Mouse (Mus musculus) embryo, embryonic 10 days (tissue): ENCODE data around the gene Tmem116.

ENCODE experiments used
- DNase-seq: peaks from one replicate; pipeline ENCODE4 v3.0.0-alpha.2; 2015; ENCODE audit warnings: low spot score

Tmem116 gene

GRCm38 (mm10) chr5:121540066-121540465 is 88.4 kb downstream of the Tmem116 start:
- no peak for DNase-seq

GRCm38 (mm10) chr5:121541235-121541634 is 89.5 kb downstream of the Tmem116 start:
- DNase-seq: no peak

GRCm38 (mm10) chr5:121543370-121543769 is 91.7 kb downstream of the Tmem116 start:
- no peak for DNase-seq

GRCm38 (mm10) chr5:121544910-121545792 is 93.5 kb downstream of the Tmem116 start, which contains the start of the genes Adam1a and Gm42878:
Adam1a (minus strand) TSS chr5:121545482.
Gm42878 (minus strand) TSS chr5:121545482.
- no peak for DNase-seq

GRCm38 (mm10) chr5:121545793-121546529 is 94.3 kb downstream of the Tmem116 start, which contains the start of gene Mapkapk5:
Mapkapk5 (minus strand) TSS chr5:121545905.
- DNase-seq: peak; percentile 97

- DNase-seq: peak; percentile 73
Measured at GRCm38 (mm10) chr5:121546530-121546895, 94.8 kb downstream of the Tmem116 start.

GRCm38 (mm10) chr5:121547084-121547483 is 95.4 kb downstream of the Tmem116 start:
- DNase-seq: no peak

GRCm38 (mm10) chr5:121549196-121549595 is 97.5 kb downstream of the Tmem116 start:
- DNase-seq: no peak

GRCm38 (mm10) chr5:121562436-121562835 is 110.7 kb downstream of the Tmem116 start:
- DNase-seq: no peak

- DNase-seq: peak; percentile 90
Measured at GRCm38 (mm10) chr5:121564468-121564895, 112.8 kb downstream of the Tmem116 start.

GRCm38 (mm10) chr5:121566035-121566681 is 114.5 kb downstream of the Tmem116 start:
- DNase-seq: no peak

- DNase-seq: no peak
Measured at GRCm38 (mm10) chr5:121569881-121570420, 118.3 kb downstream of the Tmem116 start.

- no peak for DNase-seq
Measured at GRCm38 (mm10) chr5:121570787-121571186, 119.1 kb downstream of the Tmem116 start.
